ENCODE assay signal across 24 mouse cellular contexts in genomic region chr7:100661264-100661663, GRCm38 (mm10). TPM values are rescaled to one million over a fixed set of nuclear protein-coding genes. Genes with fewer than 3 reads are reported as not detected.
DNase-seq lines count a peak whose midpoint lies in the region; ATAC-seq and TF ChIP-seq lines count a peak whose summit lies in the region.
"Had no signal": no experiment of that assay in that cellular context is flagged by ENCODE, and none has a peak within 500 bp of the region (broad histone marks: within the 10 kb centered on the region; RNA-seq: fewer than 3 reads in every experiment).

No protein-coding gene starts in this region.

- no peak for TF ChIP-seq CTCF in E14TG2a.4 (conservative IDR thresholded peaks at IDR 0.05; ENCODE audit: low read length)

- peaks cover 13% of the 10 kb centered on the region for H3K4me1 ChIP-seq in midbrain, embryonic 11.5 days (ENCODE audit: control insufficient read depth, insufficient read depth, low read length)
- H3K4me1 ChIP-seq in midbrain, embryonic 15.5 days: peaks cover 20% of the 10 kb centered on the region
- H3K4me1 ChIP-seq in E14TG2a.4 (replicated peaks; ENCODE audit: low read depth, low read length): peaks cover 54% of the 10 kb centered on the region

- WGBS in midbrain, embryonic 11.5 days: 85% methylated on average over 7 of the region's 7 CpGs
- 90% methylated on average over 7 of the region's 7 CpGs for WGBS in midbrain, embryonic 15.5 days

- no peak overlapping the region for H3K4me2 ChIP-seq in midbrain, embryonic 11.5 days
- no peak overlapping the region for H3K4me2 ChIP-seq in midbrain, embryonic 15.5 days
- H3K4me2 ChIP-seq: embryonic facial prominence, embryonic 13.5 days; embryonic facial prominence, embryonic 15.5 days; forebrain, embryonic 12.5 days had no signal

- no peak overlapping the region for H3K4me3 ChIP-seq in midbrain, embryonic 11.5 days (ENCODE audit: low read depth, low read length)
- no peak overlapping the region for H3K4me3 ChIP-seq in midbrain, embryonic 15.5 days
- H3K4me3 ChIP-seq in E14TG2a.4 (replicated peaks; ENCODE audit: low read length): peak overlapping the region; percentile 39; the same call in 1 of the 2 replicates
- H3K4me3 ChIP-seq: embryonic facial prominence, embryonic 13.5 days; embryonic facial prominence, embryonic 15.5 days; erythroblast, embryonic 14.5 days; forebrain, embryonic 10.5 days; forebrain, embryonic 12.5 days had no signal

- intact Hi-C loops in left cerebral cortex, postnatal 14 days (cut with DNase I): no loop called here
- intact Hi-C loops in heart, postnatal 14 days (cut with DNase I): no loop called here

- H3K9ac ChIP-seq in midbrain, embryonic 11.5 days (ENCODE audit: low read length): no peak overlapping the region
- no peak overlapping the region for H3K9ac ChIP-seq in midbrain, embryonic 15.5 days
- H3K9ac ChIP-seq: embryonic facial prominence, embryonic 13.5 days; embryonic facial prominence, embryonic 15.5 days; forebrain, embryonic 12.5 days had no signal

- H3K27ac ChIP-seq in midbrain, embryonic 11.5 days (ENCODE audit: low read depth, low read length): no peak overlapping the region
- no peak overlapping the region for H3K27ac ChIP-seq in midbrain, embryonic 15.5 days
- H3K27ac ChIP-seq: embryonic facial prominence, embryonic 13.5 days; embryonic facial prominence, embryonic 15.5 days; forebrain, embryonic 10.5 days; forebrain, embryonic 12.5 days had no signal

- no peaks in the 10 kb centered on the region for H3K9me3 ChIP-seq in midbrain, embryonic 11.5 days (ENCODE audit: control insufficient read depth, low read length)
- H3K9me3 ChIP-seq in midbrain, embryonic 15.5 days: no peaks in the 10 kb centered on the region
- no peaks in the 10 kb centered on the region for H3K9me3 ChIP-seq in E14TG2a.4 (ENCODE audit: low read length)
- H3K9me3 ChIP-seq: embryonic facial prominence, embryonic 13.5 days; embryonic facial prominence, embryonic 15.5 days; forebrain, embryonic 10.5 days; forebrain, embryonic 12.5 days had no signal

- H3K27me3 ChIP-seq in midbrain, embryonic 11.5 days (ENCODE audit: control insufficient read depth, insufficient read depth, low read length): no peaks in the 10 kb centered on the region
- no peaks in the 10 kb centered on the region for H3K27me3 ChIP-seq in midbrain, embryonic 15.5 days (replicated peaks)
- no peaks in the 10 kb centered on the region for H3K27me3 ChIP-seq in E14TG2a.4 (ENCODE audit: insufficient read depth, low read length)
- no peaks in the 10 kb centered on the region for H3K27me3 ChIP-seq in splenic B cell, adult 2 months (ENCODE audit: control insufficient read depth, insufficient read depth, low read length, poor library complexity, severe bottlenecking)
- H3K27me3 ChIP-seq: embryonic facial prominence, embryonic 13.5 days; embryonic facial prominence, embryonic 15.5 days had no signal

- peak; percentile 60 for DNase-seq in midbrain, embryonic 11.5 days (ENCODE audit: low spot score, missing footprints)
- DNase-seq in splenic B cell, adult 2 months (ENCODE audit: low read depth, low spot score): peak; percentile 41
- no peak for DNase-seq in right cerebral cortex, postnatal 14 days
- DNase-seq in left cerebral cortex, postnatal 14 days (ENCODE audit: low spot score in 2 of 2): no peak
- no peak for DNase-seq in heart, postnatal 14 days
- DNase-seq: adrenal gland, adult 2 months; adrenal gland, postnatal 10 days; adrenal gland, postnatal 25 days; cerebellum, adult 11-12 months; cerebellum, adult 2 months; cerebellum, adult 9-10 months; cerebellum, postnatal 10 days; cerebellum, postnatal 25 days; embryo, embryonic 11 days had no signal

- H3K36me3 ChIP-seq in midbrain, embryonic 11.5 days (ENCODE audit: control insufficient read depth, insufficient read depth, low read length): no peaks in the 10 kb centered on the region
- no peaks in the 10 kb centered on the region for H3K36me3 ChIP-seq in midbrain, embryonic 15.5 days (replicated peaks)
- no peaks in the 10 kb centered on the region for H3K36me3 ChIP-seq in E14TG2a.4 (ENCODE audit: insufficient read depth, low read length)
- no peaks in the 10 kb centered on the region for H3K36me3 ChIP-seq in splenic B cell, adult 2 months (ENCODE audit: control insufficient read depth, insufficient read depth, low read length, poor library complexity, severe bottlenecking)
- H3K36me3 ChIP-seq: embryonic facial prominence, embryonic 13.5 days; embryonic facial prominence, embryonic 15.5 days; forebrain, embryonic 10.5 days; forebrain, embryonic 12.5 days had no signal

- ATAC-seq in midbrain, embryonic 11.5 days (ENCODE audit: low FRiP score): no peak
- no peak for ATAC-seq in midbrain, embryonic 15.5 days (replicated peaks)
- peak; percentile 82 for ATAC-seq in granulocyte monocyte progenitor cell, adult 5-6 weeks (replicated peaks; ENCODE audit: poor library complexity, severe bottlenecking)
- ATAC-seq: forebrain, embryonic 14.5 days; forebrain, embryonic 16.5 days had no signal

RNA-seq across cellular contexts. Expression of gene Plekhb1, which starts 0.9 kb away (rescaled TPM):
- polyA plus RNA-seq in midbrain, embryonic 11.5 days (2014; fragmentation: Nextera tagmentation; extraction: Ambion mirVana): 3.6 and 4.3 TPM in 2 replicates
- polyA plus RNA-seq in midbrain, embryonic 15.5 days (2015; fragmentation: Nextera tagmentation; extraction: Ambion mirVana): 10.3 and 10.4 TPM in 2 replicates
- total RNA-seq in granulocyte monocyte progenitor cell, adult 5-6 weeks (2014; fragmentation: Nextera tagmentation): not detected in 2 replicates
- not detected in 2 replicates for total RNA-seq in granulocyte monocyte progenitor cell, adult 5-6 weeks (2017)
- total RNA-seq in left cerebral cortex, postnatal 14 days (2021): 10 to 100 TPM; 41.6 to 54.0 TPM
- total RNA-seq in heart, postnatal 14 days (2021): 1 to 10 TPM; 1.8 to 2.3 TPM
- polyA plus RNA-seq: erythroblast, embryonic 14.5 days had no signal

RNA-seq across cellular contexts. Expression of gene Fam168a, which starts 45.2 kb away (rescaled TPM):
- polyA plus RNA-seq in midbrain, embryonic 11.5 days (2014; fragmentation: Nextera tagmentation; extraction: Ambion mirVana): 34.8 and 36.3 TPM in 2 replicates
- polyA plus RNA-seq in midbrain, embryonic 15.5 days (2015; fragmentation: Nextera tagmentation; extraction: Ambion mirVana): 112 and 126 TPM in 2 replicates
- 29.7 and 32.1 TPM in 2 replicates for total RNA-seq in granulocyte monocyte progenitor cell, adult 5-6 weeks (2014; fragmentation: Nextera tagmentation)
- total RNA-seq in granulocyte monocyte progenitor cell, adult 5-6 weeks (2017): 6.3 and 9.5 TPM in 2 replicates
- total RNA-seq in left cerebral cortex, postnatal 14 days (2021): 100 to 1,000 TPM; 299 to 305 TPM
- total RNA-seq in heart, postnatal 14 days (2021): 10 to 100 TPM; 46.6 to 50.7 TPM

RNA-seq across cellular contexts. Expression of gene Mrpl48, which starts 53.2 kb away (rescaled TPM):
- 62.9 and 70.2 TPM in 2 replicates for polyA plus RNA-seq in midbrain, embryonic 11.5 days (2014; fragmentation: Nextera tagmentation; extraction: Ambion mirVana)
- polyA plus RNA-seq in midbrain, embryonic 15.5 days (2015; fragmentation: Nextera tagmentation; extraction: Ambion mirVana): 79.0 and 80.2 TPM in 2 replicates
- 67.1 TPM in 2 replicates for total RNA-seq in granulocyte monocyte progenitor cell, adult 5-6 weeks (2014; fragmentation: Nextera tagmentation)
- 88.1 and 99.5 TPM in 2 replicates for total RNA-seq in granulocyte monocyte progenitor cell, adult 5-6 weeks (2017)
- 10 to 100 TPM; 54.5 to 55.7 TPM for total RNA-seq in left cerebral cortex, postnatal 14 days (2021)
- 10 to 100 TPM; 65.9 to 70.4 TPM for total RNA-seq in heart, postnatal 14 days (2021)

RNA-seq across cellular contexts. Expression of gene Rab6a, which starts 54.1 kb away (rescaled TPM):
- 180 and 198 TPM in 2 replicates for polyA plus RNA-seq in midbrain, embryonic 11.5 days (2014; fragmentation: Nextera tagmentation; extraction: Ambion mirVana)
- 253 and 260 TPM in 2 replicates for polyA plus RNA-seq in midbrain, embryonic 15.5 days (2015; fragmentation: Nextera tagmentation; extraction: Ambion mirVana)
- 55.9 and 62.1 TPM in 2 replicates for total RNA-seq in granulocyte monocyte progenitor cell, adult 5-6 weeks (2014; fragmentation: Nextera tagmentation)
- 43.0 and 56.3 TPM in 2 replicates for total RNA-seq in granulocyte monocyte progenitor cell, adult 5-6 weeks (2017)
- 100 to 1,000 TPM; 389 to 396 TPM for total RNA-seq in left cerebral cortex, postnatal 14 days (2021)
- 10 to 100 TPM; 66.0 to 67.1 TPM for total RNA-seq in heart, postnatal 14 days (2021)

Comparison
In these comparisons a context has a peak if more than half of its experiments do, and no peak if none do; other contexts are left out.
1. DNase-seq: peak in midbrain, embryonic 11.5 days (single experiment) and splenic B cell, adult 2 months (single experiment); none in right cerebral cortex, postnatal 14 days (single experiment), left cerebral cortex, postnatal 14 days (0 of 2) and heart, postnatal 14 days (0 of 2).
2. RNA of gene Plekhb1, which starts 0.9 kb away (total RNA-seq): 41.6 to 54.0 TPM in left cerebral cortex, postnatal 14 days; 1.8 to 2.3 TPM in heart, postnatal 14 days and not detected in granulocyte monocyte progenitor cell, adult 5-6 weeks; every median in the first group is over 10 times any median in the second.
3. RNA of gene Fam168a, which starts 45.2 kb away (total RNA-seq): 299 to 305 TPM in left cerebral cortex, postnatal 14 days; 46.6 to 50.7 TPM in heart, postnatal 14 days and 6.3 to 32.1 TPM in granulocyte monocyte progenitor cell, adult 5-6 weeks; every median in the first group is over 4 times any median in the second.